Mouse (Mus musculus) adrenal gland, postnatal 4 days (tissue): ENCODE measurements around the gene Thyn1. TPM values are rescaled to one million over a fixed set of nuclear protein-coding genes. Genes with fewer than 3 reads are reported as not detected.

ENCODE experiments used
- DNase-seq, 2 experiments: peaks; one replicate each; pipeline ENCODE4 v3.0.0; 2021 to 2022; ENCODE audit warnings: low spot score in 2 of 2, mixed read lengths in 2 of 2
- total RNA-seq, 2 experiments: library from RNA; stranded (reverse); gene quantifications; 2 replicates each; pipeline ENCODE4 v1.2.3; 2021

Gene Thyn1
- total RNA-seq, 2 experiments from 2014 or later: 69.8 to 75.3 TPM

DNA sequence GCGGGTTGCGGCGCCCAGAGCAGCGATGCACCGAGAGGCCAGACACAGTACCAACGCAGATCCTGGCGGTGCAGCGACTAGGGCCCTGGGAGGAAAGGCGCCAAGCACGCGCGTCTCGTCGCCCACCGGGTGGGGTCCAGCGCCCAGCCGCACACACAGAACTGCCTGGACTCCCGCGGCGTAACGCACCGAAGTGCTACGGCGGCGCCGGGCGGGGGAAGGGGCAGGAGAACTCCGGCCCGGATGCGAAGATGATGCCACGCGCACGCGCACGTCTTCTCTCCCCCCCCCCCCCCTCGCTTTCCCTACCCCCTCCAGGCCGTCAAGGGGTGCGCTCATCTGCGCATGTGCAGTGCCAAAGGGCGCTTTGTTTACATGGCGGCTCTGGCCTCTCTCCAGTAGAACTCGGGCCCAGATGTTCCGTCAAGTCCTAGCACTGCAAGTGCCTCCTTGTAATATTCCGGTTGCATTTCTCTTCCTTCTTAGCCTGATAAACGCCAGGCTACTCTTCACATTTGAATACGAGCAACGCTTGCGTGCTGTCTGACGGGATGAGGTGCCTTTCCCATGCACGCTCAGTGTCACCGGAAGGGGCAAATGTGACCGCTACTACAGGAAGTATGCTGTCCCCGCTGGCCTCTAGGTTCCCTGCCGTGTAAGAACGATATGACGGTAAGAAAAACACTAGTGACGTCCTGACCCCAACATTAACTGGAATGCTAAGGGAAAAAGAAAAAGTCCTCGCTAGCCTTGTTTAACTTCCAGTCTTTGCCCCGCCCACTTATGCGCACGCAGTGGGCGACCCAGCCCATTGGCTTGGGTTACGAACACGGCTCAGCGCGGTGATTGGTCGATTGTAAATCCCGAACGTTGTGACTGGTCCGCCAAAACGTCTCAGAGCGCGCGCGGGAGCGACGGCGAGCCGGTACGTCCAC lies 30.6 kb downstream of the Thyn1 start, which contains the start of the genes Vps26b and Ncapd3:
Vps26b (minus strand) TSS at position 238 of the 935 bp plus-strand sequence.
Ncapd3 (plus strand) TSS at position 348 of the 935 bp plus-strand sequence.
- DNase-seq: peak; percentile 82 to 92

DNA sequence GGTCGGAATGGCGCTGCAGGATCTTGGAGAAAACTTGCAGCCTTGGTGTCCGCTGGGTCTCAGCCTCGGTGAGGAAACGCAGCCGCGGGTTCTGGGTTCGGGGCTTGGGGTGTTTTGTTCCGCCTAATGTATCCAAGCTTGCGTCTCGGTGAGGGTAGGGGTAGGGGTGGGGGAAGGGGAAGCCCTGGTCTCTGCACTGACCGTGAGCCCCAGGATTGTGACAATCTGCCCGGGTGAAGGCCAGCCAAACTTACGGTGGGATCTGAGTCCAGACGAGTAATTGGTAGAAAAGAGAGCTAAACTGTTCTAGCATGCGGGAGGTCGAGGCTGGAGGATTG lies 31.2 kb downstream of the Thyn1 start:
- DNase-seq: no peak

DNA sequence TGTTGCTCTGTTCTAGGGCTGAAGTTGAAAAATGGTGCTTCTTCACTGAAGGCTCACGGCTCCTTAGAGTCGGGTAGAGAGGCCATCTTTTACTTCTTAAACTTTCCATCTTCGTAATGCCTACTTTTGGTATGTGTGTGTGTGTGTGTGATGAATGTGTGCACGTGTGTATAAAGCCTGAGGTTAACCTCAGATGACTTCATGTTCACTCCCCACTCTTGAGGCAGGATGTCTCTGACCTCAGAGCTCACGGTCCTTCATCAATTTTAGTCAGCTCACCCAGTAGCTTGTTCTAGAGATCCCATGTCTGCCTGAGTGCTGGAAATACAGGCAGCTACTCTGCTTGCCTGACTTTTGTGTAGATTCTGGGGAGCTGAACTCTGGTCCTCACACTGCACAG lies 44.4 kb downstream of the Thyn1 start:
- no peak for DNase-seq

DNA sequence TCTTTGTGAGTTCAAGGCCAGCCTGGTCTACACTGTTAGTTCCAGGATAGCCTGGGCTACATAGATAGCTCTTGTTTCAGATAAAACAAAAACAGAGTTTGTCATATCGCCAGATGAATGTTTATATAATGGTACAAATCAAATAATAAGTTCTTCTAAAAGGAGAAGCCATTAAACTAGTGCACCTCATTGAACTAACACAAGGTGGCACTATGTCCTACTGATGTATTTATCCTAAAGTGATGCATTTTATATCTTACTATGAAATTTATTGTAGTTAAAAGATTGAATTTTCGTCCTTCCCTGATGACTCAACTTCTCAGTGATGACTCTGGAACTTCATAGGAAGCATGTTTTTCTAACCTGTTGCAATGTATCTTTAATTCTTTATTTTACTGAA lies 50.0 kb downstream of the Thyn1 start:
- DNase-seq: no peak

Other genes with a start within 250 kb of the Thyn1 start
- gene Glb1l2, start 193.2 kb upstream of the Thyn1 start, total RNA-seq: 1 to 10 TPM; 5.0 to 8.8 TPM
- gene Glb1l3, start 138.8 kb upstream of the Thyn1 start, total RNA-seq: under 1 TPM; 0.68 to 0.70 TPM
- gene Gm1110, start 76.6 kb upstream of the Thyn1 start, total RNA-seq: not detected
- gene Acad8, start 144 bp upstream of the Thyn1 start, total RNA-seq: 10 to 100 TPM; 72.0 to 73.2 TPM
- 10 to 100 TPM; 44.3 to 45.0 TPM for gene Vps26b, start 30.4 kb downstream of the Thyn1 start, total RNA-seq
- 10 to 100 TPM; 29.8 to 30.4 TPM for gene Ncapd3, start 30.5 kb downstream of the Thyn1 start, total RNA-seq
- gene Jam3, start 155.7 kb downstream of the Thyn1 start, total RNA-seq: 10 to 100 TPM; 42.3 to 42.7 TPM